Mouse (Mus musculus): ENCODE results near the gene Ulk3. TPM values are rescaled to one million over a fixed set of nuclear protein-coding genes. Genes with fewer than 3 reads are reported as not detected.

The Ulk3 gene
- 81.7 to 91.7 TPM (median 88.2 TPM) in 4 replicates for total RNA-seq (2023; ENCODE audit: inconsistent age)

GRCm38 (mm10) chr9:57589224-57590126, at the start of gene Ulk3:
Gene Ulk3, plus strand, starts transcription at chr9:57589452.

GRCm38 (mm10) chr9:57552139-57552887, 36.9 kb upstream of the Ulk3 start, which contains the start of gene Mpi:
Gene Mpi, minus strand, starts transcription at chr9:57552763.

GRCm38 (mm10) chr9:57560861-57561710, 28.2 kb upstream of the Ulk3 start, which contains the start of gene Scamp2:
Gene Scamp2, plus strand, starts transcription at chr9:57560943.

GRCm38 (mm10) chr9:57606139-57606851, 17.0 kb downstream of the Ulk3 start, which contains the start of gene Cplx3:
Gene Cplx3, minus strand, starts transcription at chr9:57606281.

GRCm38 (mm10) chr9:57620674-57621073, 31.4 kb downstream of the Ulk3 start, which contains the start of gene Lman1l:
Gene Lman1l, minus strand, starts transcription at chr9:57620774.

Other genes starting within 250 kb of the Ulk3 start
- gene Ppcdc, start 149.3 kb upstream of the Ulk3 start, total RNA-seq (2023; ENCODE audit: inconsistent age) = 69.4 to 80.2 TPM (median 74.0 TPM) in 4 replicates
- 0.16 to 0.90 TPM (median 0.38 TPM) in 3 of 4 replicates, not detected in the other for gene Scamp5, start 121.4 kb upstream of the Ulk3 start, total RNA-seq (2023; ENCODE audit: inconsistent age)
- 0.36 to 0.48 TPM in 2 of 4 replicates, not detected in the others for gene Rpp25, start 85.4 kb upstream of the Ulk3 start, total RNA-seq (2023; ENCODE audit: inconsistent age)
- 89.9 to 126 TPM (median 108 TPM) in 4 replicates for gene Cox5a, start 68.2 kb upstream of the Ulk3 start, total RNA-seq (2023; ENCODE audit: inconsistent age)
- gene Fam219b, start 51.9 kb upstream of the Ulk3 start, total RNA-seq (2023; ENCODE audit: inconsistent age) = 15.5 to 17.5 TPM (median 16.7 TPM) in 4 replicates
- 11.5 to 14.4 TPM (median 13.1 TPM) in 4 replicates for gene Mpi, start 36.7 kb upstream of the Ulk3 start, total RNA-seq (2023; ENCODE audit: inconsistent age)
- 118 to 122 TPM (median 121 TPM) in 4 replicates for gene Scamp2, start 28.5 kb upstream of the Ulk3 start, total RNA-seq (2023; ENCODE audit: inconsistent age)
- 0.96 TPM in 1 of 4 replicates, not detected in the others for gene Cplx3, start 16.8 kb downstream of the Ulk3 start, total RNA-seq (2023; ENCODE audit: inconsistent age)
- gene Lman1l, start 31.3 kb downstream of the Ulk3 start, total RNA-seq (2023; ENCODE audit: inconsistent age) = 0.39 to 0.90 TPM (median 0.57 TPM) in 4 replicates
- gene Csk, start 64.2 kb downstream of the Ulk3 start, total RNA-seq (2023; ENCODE audit: inconsistent age) = 558 to 628 TPM (median 613 TPM) in 4 replicates
- gene Cyp1a2, start 94.3 kb downstream of the Ulk3 start, total RNA-seq (2023; ENCODE audit: inconsistent age) = not detected in 4 replicates
- not detected in 4 replicates for gene Cyp1a1, start 98.5 kb downstream of the Ulk3 start, total RNA-seq (2023; ENCODE audit: inconsistent age)
- gene Edc3, start 119.1 kb downstream of the Ulk3 start, total RNA-seq (2023; ENCODE audit: inconsistent age) = 22.2 to 23.7 TPM (median 22.7 TPM) in 4 replicates
- 208 to 232 TPM (median 224 TPM) in 4 replicates for gene Clk3, start 176.4 kb downstream of the Ulk3 start, total RNA-seq (2023; ENCODE audit: inconsistent age)
- 103 to 110 TPM (median 105 TPM) in 4 replicates for gene Arid3b, start 247.3 kb downstream of the Ulk3 start, total RNA-seq (2023; ENCODE audit: inconsistent age)